Mouse (Mus musculus) megakaryocyte, embryonic 14.5 days (primary cell): ENCODE measurements at regions not wholly inside any gene's neighbourhood (a gene's known extent, or its start where the extent isn't known, plus 50 kb on each side); places are given as distances from the start of the nearest gene placed in this dataset.
"Not testable (repeated sequence)": the region's sequence is repeated elsewhere in the genome, so short reads cannot be mapped to it uniquely, and the experiment has no call there.

ENCODE experiments used
- FLI1 ChIP-seq: IDR thresholded peaks from 2 replicates; pipeline ENCODE4 v1.6.1; 2012; ENCODE audit warnings: low read length, inconsistent platforms, mixed read lengths
- GATA1 ChIP-seq: IDR thresholded peaks from 3 replicates; pipeline ENCODE4 v1.6.1; 2012; ENCODE audit warnings: mixed read lengths, low read length, inconsistent platforms, borderline replicate concordance

DNA sequence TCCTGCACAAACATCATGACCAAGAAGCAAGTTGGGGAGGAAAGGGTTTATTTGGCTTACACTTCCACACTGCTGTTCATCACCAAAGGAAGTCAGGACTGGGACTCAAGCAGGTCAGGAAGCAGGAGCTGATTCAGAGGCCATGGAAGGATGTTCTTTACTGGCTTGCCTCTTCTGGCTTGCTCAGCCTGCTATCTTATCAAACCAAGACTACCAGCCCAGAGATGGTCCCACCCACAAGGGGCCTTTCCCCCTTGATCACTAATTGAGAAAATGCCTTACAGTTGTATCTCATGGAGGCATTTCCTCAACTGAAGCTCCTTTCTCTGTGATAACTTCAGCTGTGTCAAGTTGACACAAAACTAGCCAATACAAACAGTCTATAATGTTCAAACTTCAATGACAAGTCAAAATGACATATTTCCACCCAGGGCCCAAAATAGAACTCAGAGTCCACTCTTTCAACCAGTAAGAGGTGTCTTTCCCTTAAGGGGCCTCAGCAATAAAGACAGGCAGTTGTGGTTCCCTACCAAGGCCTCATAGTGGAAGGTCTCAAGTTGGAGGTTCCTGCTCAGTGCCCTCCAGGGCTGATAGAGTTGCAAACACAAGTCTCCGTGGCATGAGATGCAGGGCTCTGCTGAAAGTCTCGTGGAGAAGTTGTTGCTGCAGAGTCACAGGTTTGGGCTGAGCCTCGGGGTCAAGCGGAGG, 111.9 kb downstream of the Rchy1 start:
- not testable (repeated sequence) for TF ChIP-seq GATA1, FLI1
